Mouse (Mus musculus): ENCODE results near the gene A630076J17Rik.

A630076J17Rik gene

DNA sequence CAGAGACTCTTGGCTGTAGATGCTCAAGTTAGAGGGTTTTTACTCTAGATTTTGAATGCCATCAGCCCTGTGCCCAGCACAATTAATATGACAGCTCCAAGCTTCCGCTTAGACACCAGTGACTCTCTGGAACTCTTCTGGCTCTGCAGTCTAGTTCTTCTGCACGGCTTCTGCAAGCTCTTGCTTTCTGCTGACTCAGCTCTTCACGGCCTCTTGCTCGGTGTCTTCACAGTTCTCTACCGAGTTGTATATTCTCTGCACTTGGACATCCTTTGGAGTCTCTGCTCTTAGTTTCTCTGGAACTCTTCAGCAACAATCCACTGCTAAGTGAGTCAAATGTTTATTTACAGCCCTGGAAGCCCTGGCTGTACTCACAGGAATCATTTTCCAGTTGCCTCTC is 23.5 kb downstream of the A630076J17Rik start:
- no peak for TF ChIP-seq NANOG (IDR thresholded peaks at IDR 0.05; ENCODE audit: borderline replicate concordance, low read length)
- Histone ChIP-seq H3K27me3 (ENCODE audit: insufficient read depth, low read length) (no peaks in the 10 kb centered on the region; the same call in 1 of the 2 replicates), H3K4me3 (replicated peaks; ENCODE audit: low read length) (no peak overlapping the region), H3K36me3 (ENCODE audit: insufficient read depth, low read length) (no peaks in the 10 kb centered on the region), H3K4me1 (replicated peaks; ENCODE audit: low read depth, low read length) (no peaks in the 10 kb centered on the region), H3K9me3 (ENCODE audit: low read length) (no peaks in the 10 kb centered on the region)

DNA sequence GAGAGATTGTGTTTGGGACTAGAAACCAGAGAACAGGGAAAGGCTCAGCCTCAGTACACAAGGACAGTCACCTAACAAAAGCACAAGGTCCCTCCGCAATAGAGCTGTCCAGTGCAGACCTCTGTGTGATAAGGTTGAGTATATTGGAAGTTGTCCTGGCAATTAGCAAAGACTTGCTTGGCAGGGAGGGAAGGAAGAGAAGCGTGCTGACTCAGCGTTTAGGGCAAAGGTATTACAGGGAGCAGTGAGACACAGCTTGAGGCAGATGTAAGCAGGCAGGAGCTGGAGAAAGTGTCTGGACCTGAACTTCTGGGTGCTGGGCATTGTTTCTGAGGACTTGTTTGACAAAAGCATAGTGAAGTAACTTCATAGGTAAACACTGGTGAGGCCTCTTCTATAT is 25.6 kb downstream of the A630076J17Rik start:
- no peaks in the 10 kb centered on the region for H3K36me3 ChIP-seq (ENCODE audit: insufficient read depth, low read length)
- no peaks in the 10 kb centered on the region for H3K4me1 ChIP-seq (replicated peaks; ENCODE audit: low read depth, low read length)
- H3K4me3 ChIP-seq (replicated peaks; ENCODE audit: low read length), result no peak overlapping the region
- no peaks in the 10 kb centered on the region for H3K9me3 ChIP-seq (ENCODE audit: low read length)
- no peaks in the 10 kb centered on the region; the same call in 1 of the 2 replicates for H3K27me3 ChIP-seq (ENCODE audit: insufficient read depth, low read length)
- no peak for TF ChIP-seq NANOG (IDR thresholded peaks at IDR 0.05; ENCODE audit: borderline replicate concordance, low read length)
- no peak for TF ChIP-seq CTCF (conservative IDR thresholded peaks at IDR 0.05; ENCODE audit: low read length)
- TF ChIP-seq POU5F1 (IDR thresholded peaks at IDR 0.05; ENCODE audit: borderline replicate concordance, low read length), result no peak

DNA sequence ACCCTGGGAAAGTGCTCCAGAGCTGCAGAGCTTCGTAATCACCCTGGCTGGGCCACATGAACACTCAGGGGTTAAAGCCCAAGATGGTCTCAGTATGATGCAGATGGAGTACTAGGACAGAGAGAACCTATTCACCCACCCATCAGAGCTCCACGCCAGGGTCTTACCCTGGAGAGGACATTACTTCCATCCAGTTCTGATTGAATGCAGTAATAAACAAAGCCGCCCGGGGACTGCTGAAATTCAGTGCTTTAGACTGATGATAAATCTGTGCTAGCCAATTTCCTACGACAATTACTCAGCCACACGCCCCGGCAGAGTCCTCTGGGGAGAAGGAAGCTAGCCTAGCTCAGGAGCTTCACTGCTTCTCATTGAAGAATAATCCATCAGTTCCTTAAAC is 26.3 kb downstream of the A630076J17Rik start:
- Histone ChIP-seq H3K4me3 (replicated peaks; ENCODE audit: low read length) (no peak overlapping the region), H3K36me3 (ENCODE audit: insufficient read depth, low read length) (no peaks in the 10 kb centered on the region), H3K4me1 (replicated peaks; ENCODE audit: low read depth, low read length) (no peaks in the 10 kb centered on the region), H3K27me3 (ENCODE audit: insufficient read depth, low read length) (no peaks in the 10 kb centered on the region; the same call in 1 of the 2 replicates), H3K9me3 (ENCODE audit: low read length) (no peaks in the 10 kb centered on the region)
- TF ChIP-seq NANOG (IDR thresholded peaks at IDR 0.05; ENCODE audit: borderline replicate concordance, low read length) (no peak), POU5F1 (IDR thresholded peaks at IDR 0.05; ENCODE audit: borderline replicate concordance, low read length) (no peak), CTCF (conservative IDR thresholded peaks at IDR 0.05; ENCODE audit: low read length) (no peak)

DNA sequence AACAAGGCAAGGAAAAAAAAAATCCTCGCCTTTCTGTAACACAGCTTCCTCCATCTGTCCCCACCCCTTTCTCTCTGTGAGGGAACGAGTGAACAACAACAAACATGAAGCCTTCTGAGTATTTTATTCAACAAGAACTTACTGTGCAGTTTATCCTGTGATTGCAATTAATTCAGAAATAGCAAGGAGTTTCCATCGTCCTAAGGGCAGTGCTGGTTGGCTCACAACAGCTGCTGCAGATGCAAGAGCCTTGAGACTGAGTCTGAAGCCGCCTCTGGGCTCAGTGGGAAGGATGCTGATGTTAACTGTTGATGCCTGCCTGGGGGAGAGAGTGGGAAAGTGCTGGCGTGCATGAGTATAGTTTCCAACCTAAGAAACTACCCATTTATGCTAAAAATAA is 27.5 kb downstream of the A630076J17Rik start:
- Histone ChIP-seq H3K27me3 (ENCODE audit: insufficient read depth, low read length) (no peaks in the 10 kb centered on the region; the same call in 1 of the 2 replicates), H3K4me1 (replicated peaks; ENCODE audit: low read depth, low read length) (no peaks in the 10 kb centered on the region), H3K9me3 (ENCODE audit: low read length) (no peaks in the 10 kb centered on the region), H3K4me3 (replicated peaks; ENCODE audit: low read length) (no peak overlapping the region), H3K36me3 (ENCODE audit: insufficient read depth, low read length) (no peaks in the 10 kb centered on the region)
- TF ChIP-seq NANOG (IDR thresholded peaks at IDR 0.05; ENCODE audit: borderline replicate concordance, low read length) (no peak), CTCF (conservative IDR thresholded peaks at IDR 0.05; ENCODE audit: low read length) (no peak), POU5F1 (IDR thresholded peaks at IDR 0.05; ENCODE audit: borderline replicate concordance, low read length) (no peak)

DNA sequence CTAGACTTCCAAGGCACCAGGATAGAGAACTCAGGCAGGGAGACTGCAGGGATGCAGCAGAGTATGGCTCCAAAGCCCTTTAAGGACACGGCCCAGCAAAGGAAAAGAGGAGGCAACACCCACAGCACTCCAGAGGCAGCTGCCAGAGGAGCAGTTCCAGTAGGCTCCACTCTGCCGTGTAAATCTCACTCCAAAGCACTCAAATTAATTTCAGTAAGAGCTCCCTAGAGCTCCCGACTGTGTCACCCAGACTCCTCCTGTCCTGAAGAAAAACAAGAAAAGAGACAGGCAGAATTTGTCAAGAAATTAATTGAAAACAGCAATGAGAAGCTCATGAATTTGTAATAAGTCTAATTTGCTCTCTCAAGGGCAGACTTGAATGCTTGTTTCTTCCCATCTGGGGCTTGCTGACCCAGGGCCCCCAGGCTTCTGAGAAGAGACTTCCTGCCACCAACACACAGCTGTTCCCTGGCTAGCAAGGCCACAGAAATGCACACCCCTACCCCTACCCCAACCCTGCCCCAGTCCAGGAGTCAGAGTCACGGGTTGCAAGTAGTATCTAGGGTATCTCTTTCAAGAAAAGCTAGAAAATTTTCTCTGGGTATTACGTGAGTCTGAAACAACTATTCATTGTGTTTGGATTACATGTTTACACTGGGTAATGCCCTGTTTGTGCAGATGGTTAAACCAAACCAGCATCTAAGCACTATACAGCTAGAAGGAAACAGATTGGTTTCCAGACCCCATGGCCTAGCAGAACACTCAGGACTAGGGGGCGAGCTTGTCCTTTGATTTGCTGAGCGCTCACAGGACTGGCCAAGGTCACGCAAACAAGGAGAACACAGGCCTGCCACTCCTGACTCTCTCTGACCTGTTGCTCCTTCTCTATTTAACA is 30.8 kb downstream of the A630076J17Rik start:
- TF ChIP-seq CTCF (conservative IDR thresholded peaks at IDR 0.05; ENCODE audit: low read length), result no peak
- no peak for TF ChIP-seq NANOG (IDR thresholded peaks at IDR 0.05; ENCODE audit: borderline replicate concordance, low read length)
- no peak for TF ChIP-seq POU5F1 (IDR thresholded peaks at IDR 0.05; ENCODE audit: borderline replicate concordance, low read length)
- no peaks in the 10 kb centered on the region for H3K36me3 ChIP-seq (ENCODE audit: insufficient read depth, low read length)
- no peak overlapping the region for H3K4me3 ChIP-seq (replicated peaks; ENCODE audit: low read length)

DNA sequence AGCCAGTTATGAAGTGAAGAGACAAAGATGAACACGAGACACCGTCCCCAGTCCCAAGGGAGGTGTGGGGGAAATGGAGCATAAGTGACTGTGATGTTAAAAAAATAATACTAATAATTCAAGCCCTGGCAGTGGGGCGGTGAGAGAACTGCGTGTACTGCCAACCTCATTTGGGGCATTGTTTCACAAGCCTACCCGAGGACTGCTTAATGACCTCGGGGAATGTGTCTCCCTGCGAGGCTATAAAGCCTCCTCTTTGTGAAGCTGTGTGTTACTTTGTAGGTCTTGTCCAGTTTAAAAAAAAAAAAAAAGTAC is 31.4 kb downstream of the A630076J17Rik start:
- no peaks in the 10 kb centered on the region for H3K4me1 ChIP-seq (replicated peaks; ENCODE audit: low read depth, low read length)
- H3K27me3 ChIP-seq (ENCODE audit: insufficient read depth, low read length), result no peaks in the 10 kb centered on the region
- no peak overlapping the region for H3K4me3 ChIP-seq (replicated peaks; ENCODE audit: low read length)
- no peak for TF ChIP-seq POU5F1 (IDR thresholded peaks at IDR 0.05; ENCODE audit: borderline replicate concordance, low read length)
- no peak for TF ChIP-seq NANOG (IDR thresholded peaks at IDR 0.05; ENCODE audit: borderline replicate concordance, low read length)
- no peak for TF ChIP-seq CTCF (conservative IDR thresholded peaks at IDR 0.05; ENCODE audit: low read length)
- no peaks in the 10 kb centered on the region for H3K9me3 ChIP-seq (ENCODE audit: low read length)
- H3K36me3 ChIP-seq (ENCODE audit: insufficient read depth, low read length), result no peaks in the 10 kb centered on the region

More for the DNA sequence above, 30.8 kb downstream of the A630076J17Rik start:
- Histone ChIP-seq H3K4me1 (replicated peaks; ENCODE audit: low read depth, low read length) (no peaks in the 10 kb centered on the region), H3K27me3 (ENCODE audit: insufficient read depth, low read length) (no peaks in the 10 kb centered on the region), H3K9me3 (ENCODE audit: low read length) (no peaks in the 10 kb centered on the region)

DNA sequence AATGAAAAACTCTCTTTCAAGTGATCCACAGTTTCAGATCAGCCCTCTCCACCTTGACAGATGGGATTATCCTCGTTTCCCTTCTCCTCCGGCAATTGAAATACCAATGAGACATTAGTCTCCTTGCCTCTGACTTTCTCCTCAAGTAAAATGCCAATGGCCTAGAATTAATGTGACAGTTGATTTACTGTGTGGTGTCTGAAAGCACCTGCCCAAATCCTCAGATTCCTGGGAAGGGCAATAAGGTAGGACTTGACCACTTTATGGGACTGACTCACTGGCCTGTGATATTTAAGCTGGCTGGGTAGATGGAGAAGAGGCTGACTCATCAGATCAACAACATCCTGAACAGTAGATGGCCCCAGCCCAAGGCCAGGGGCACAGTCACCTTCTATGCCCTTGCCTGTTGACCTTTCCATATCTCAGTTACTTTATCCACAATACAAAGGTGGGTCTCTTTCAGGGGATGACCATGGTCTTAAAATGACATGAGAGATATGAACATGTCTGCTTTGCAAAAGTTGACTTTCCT is 36.5 kb downstream of the A630076J17Rik start:
- Histone ChIP-seq H3K9me3 (ENCODE audit: low read length) (no peaks in the 10 kb centered on the region), H3K4me3 (replicated peaks; ENCODE audit: low read length) (no peak overlapping the region), H3K27me3 (ENCODE audit: insufficient read depth, low read length) (no peaks in the 10 kb centered on the region), H3K4me1 (replicated peaks; ENCODE audit: low read depth, low read length) (no peaks in the 10 kb centered on the region), H3K36me3 (ENCODE audit: insufficient read depth, low read length) (no peaks in the 10 kb centered on the region)
- TF ChIP-seq CTCF (conservative IDR thresholded peaks at IDR 0.05; ENCODE audit: low read length) (no peak), NANOG (IDR thresholded peaks at IDR 0.05; ENCODE audit: borderline replicate concordance, low read length) (no peak), POU5F1 (IDR thresholded peaks at IDR 0.05; ENCODE audit: borderline replicate concordance, low read length) (no peak)

DNA sequence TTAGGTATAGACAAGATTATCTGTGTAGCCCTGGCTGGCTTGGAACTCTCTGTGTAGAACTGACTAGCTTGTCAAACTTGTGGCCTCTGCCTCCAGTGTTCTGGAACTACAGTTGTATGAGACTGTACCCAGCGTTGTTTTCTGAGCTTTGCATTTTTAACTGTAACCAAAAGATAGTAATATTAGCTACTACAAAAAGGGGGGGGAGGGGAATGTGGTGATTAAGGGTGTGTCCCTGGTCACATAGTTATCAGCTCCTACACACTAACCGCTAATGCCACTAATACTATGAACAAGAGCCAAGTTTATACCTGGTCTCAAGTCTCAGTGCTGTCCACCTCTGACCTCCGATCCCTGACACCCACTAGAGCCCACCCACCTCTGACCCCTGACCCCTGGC is 42.0 kb downstream of the A630076J17Rik start:
- no peak overlapping the region for H3K4me3 ChIP-seq (replicated peaks; ENCODE audit: low read length)
- no peak for TF ChIP-seq CTCF (conservative IDR thresholded peaks at IDR 0.05; ENCODE audit: low read length)
- TF ChIP-seq POU5F1 (IDR thresholded peaks at IDR 0.05; ENCODE audit: borderline replicate concordance, low read length), result no peak
- TF ChIP-seq NANOG (IDR thresholded peaks at IDR 0.05; ENCODE audit: borderline replicate concordance, low read length), result no peak
- no peaks in the 10 kb centered on the region for H3K9me3 ChIP-seq (ENCODE audit: low read length)
- peaks cover 5% of the 10 kb centered on the region; the same call in 1 of the 2 replicates for H3K27me3 ChIP-seq (ENCODE audit: insufficient read depth, low read length)
- no peaks in the 10 kb centered on the region for H3K36me3 ChIP-seq (ENCODE audit: insufficient read depth, low read length)
- no peaks in the 10 kb centered on the region for H3K4me1 ChIP-seq (replicated peaks; ENCODE audit: low read depth, low read length)
